Mouse (Mus musculus): ENCODE results near the gene Nanos3.
A peak's percentile ranks its signal among the peaks of the same experiment; 100 is the strongest.

Gene Nanos3

GRCm38 (mm10) chr8:84213277-84213676, 28.3 kb upstream of the Nanos3 start:
- H3K4me1 ChIP-seq (replicated peaks; ENCODE audit: low read depth, low read length) = peaks cover 49% of the 10 kb centered on the region
- no peaks in the 10 kb centered on the region for H3K27me3 ChIP-seq (ENCODE audit: insufficient read depth, low read length)
- H3K9me3 ChIP-seq (ENCODE audit: low read length) = no peaks in the 10 kb centered on the region
- H3K36me3 ChIP-seq (ENCODE audit: insufficient read depth, low read length) = peaks cover 92% of the 10 kb centered on the region
- TF ChIP-seq POU5F1 (IDR thresholded peaks at IDR 0.05; ENCODE audit: borderline replicate concordance, low read length) (no peak), CTCF (conservative IDR thresholded peaks at IDR 0.05; ENCODE audit: low read length) (no peak), NANOG (IDR thresholded peaks at IDR 0.05; ENCODE audit: borderline replicate concordance, low read length) (no peak)
- H3K4me3 ChIP-seq (replicated peaks; ENCODE audit: low read length) = no peak overlapping the region

- 0 out of 2 replicates have a peak overlapping the region, but pooled peaks have one; percentile 32 for H3K4me3 ChIP-seq (replicated peaks; ENCODE audit: low read length)
- no peak for TF ChIP-seq CTCF (conservative IDR thresholded peaks at IDR 0.05; ENCODE audit: low read length)
- TF ChIP-seq NANOG (IDR thresholded peaks at IDR 0.05; ENCODE audit: borderline replicate concordance, low read length) = no peak
- no peak for TF ChIP-seq POU5F1 (IDR thresholded peaks at IDR 0.05; ENCODE audit: borderline replicate concordance, low read length)
Observed at GRCm38 (mm10) chr8:84211881-84212563, 27.0 kb upstream of the Nanos3 start.

GRCm38 (mm10) chr8:84211202-84211601, 26.2 kb upstream of the Nanos3 start:
- Histone ChIP-seq H3K9me3 (ENCODE audit: low read length) (no peaks in the 10 kb centered on the region), H3K4me1 (replicated peaks; ENCODE audit: low read depth, low read length) (peaks cover 61% of the 10 kb centered on the region), H3K36me3 (ENCODE audit: insufficient read depth, low read length) (peaks cover 83% of the 10 kb centered on the region), H3K27me3 (ENCODE audit: insufficient read depth, low read length) (no peaks in the 10 kb centered on the region), H3K4me3 (replicated peaks; ENCODE audit: low read length) (no peak overlapping the region)
- no peak for TF ChIP-seq CTCF (conservative IDR thresholded peaks at IDR 0.05; ENCODE audit: low read length)
- no peak for TF ChIP-seq NANOG (IDR thresholded peaks at IDR 0.05; ENCODE audit: borderline replicate concordance, low read length)
- TF ChIP-seq POU5F1 (IDR thresholded peaks at IDR 0.05; ENCODE audit: borderline replicate concordance, low read length) = no peak

More at GRCm38 (mm10) chr8:84211881-84212563, 27.0 kb upstream of the Nanos3 start:
- H3K4me1 ChIP-seq (replicated peaks; ENCODE audit: low read depth, low read length) = peaks cover 57% of the 10 kb centered on the region
- H3K27me3 ChIP-seq (ENCODE audit: insufficient read depth, low read length) = no peaks in the 10 kb centered on the region
- H3K9me3 ChIP-seq (ENCODE audit: low read length) = no peaks in the 10 kb centered on the region
- peaks cover 86% of the 10 kb centered on the region for H3K36me3 ChIP-seq (ENCODE audit: insufficient read depth, low read length)

GRCm38 (mm10) chr8:84210167-84210791, 25.3 kb upstream of the Nanos3 start:
- Histone ChIP-seq H3K4me3 (replicated peaks; ENCODE audit: low read length) (peak overlapping the region; percentile 51; the same call in 1 of the 2 replicates), H3K9me3 (ENCODE audit: low read length) (no peaks in the 10 kb centered on the region)
- no peak for TF ChIP-seq POU5F1 (IDR thresholded peaks at IDR 0.05; ENCODE audit: borderline replicate concordance, low read length)
- TF ChIP-seq CTCF (conservative IDR thresholded peaks at IDR 0.05; ENCODE audit: low read length) = peak; percentile 72
- TF ChIP-seq NANOG (IDR thresholded peaks at IDR 0.05; ENCODE audit: borderline replicate concordance, low read length) = no peak

GRCm38 (mm10) chr8:84208381-84209380, 23.7 kb upstream of the Nanos3 start:
- H3K4me1 ChIP-seq (replicated peaks; ENCODE audit: low read depth, low read length) = peaks cover 76% of the 10 kb centered on the region
- H3K36me3 ChIP-seq (ENCODE audit: insufficient read depth, low read length) = peaks cover 74% of the 10 kb centered on the region
- TF ChIP-seq POU5F1 (IDR thresholded peaks at IDR 0.05; ENCODE audit: borderline replicate concordance, low read length) (no peak), NANOG (IDR thresholded peaks at IDR 0.05; ENCODE audit: borderline replicate concordance, low read length) (no peak), CTCF (conservative IDR thresholded peaks at IDR 0.05; ENCODE audit: low read length) (no peak)
- no peaks in the 10 kb centered on the region for H3K9me3 ChIP-seq (ENCODE audit: low read length)
- H3K4me3 ChIP-seq (replicated peaks; ENCODE audit: low read length) = peak overlapping the region; percentile 26; the same call in 1 of the 2 replicates
- no peaks in the 10 kb centered on the region for H3K27me3 ChIP-seq (ENCODE audit: insufficient read depth, low read length)

More at GRCm38 (mm10) chr8:84210167-84210791, 25.3 kb upstream of the Nanos3 start:
- peaks cover 83% of the 10 kb centered on the region for H3K36me3 ChIP-seq (ENCODE audit: insufficient read depth, low read length)
- H3K27me3 ChIP-seq (ENCODE audit: insufficient read depth, low read length) = no peaks in the 10 kb centered on the region
- peaks cover 69% of the 10 kb centered on the region for H3K4me1 ChIP-seq (replicated peaks; ENCODE audit: low read depth, low read length)

GRCm38 (mm10) chr8:84207811-84208210, 22.8 kb upstream of the Nanos3 start:
- Histone ChIP-seq H3K27me3 (ENCODE audit: insufficient read depth, low read length) (no peaks in the 10 kb centered on the region), H3K4me1 (replicated peaks; ENCODE audit: low read depth, low read length) (peaks cover 81% of the 10 kb centered on the region), H3K9me3 (ENCODE audit: low read length) (no peaks in the 10 kb centered on the region), H3K36me3 (ENCODE audit: insufficient read depth, low read length) (peaks cover 65% of the 10 kb centered on the region), H3K4me3 (replicated peaks; ENCODE audit: low read length) (peak overlapping the region; percentile 45)
- TF ChIP-seq POU5F1 (IDR thresholded peaks at IDR 0.05; ENCODE audit: borderline replicate concordance, low read length) (no peak), CTCF (conservative IDR thresholded peaks at IDR 0.05; ENCODE audit: low read length) (no peak), NANOG (IDR thresholded peaks at IDR 0.05; ENCODE audit: borderline replicate concordance, low read length) (no peak)

GRCm38 (mm10) chr8:84206666-84207065, 21.6 kb upstream of the Nanos3 start:
- H3K27me3 ChIP-seq (ENCODE audit: insufficient read depth, low read length) = peaks cover 5% of the 10 kb centered on the region
- no peaks in the 10 kb centered on the region for H3K9me3 ChIP-seq (ENCODE audit: low read length)
- no peak overlapping the region for H3K4me3 ChIP-seq (replicated peaks; ENCODE audit: low read length)
- H3K36me3 ChIP-seq (ENCODE audit: insufficient read depth, low read length) = peaks cover 62% of the 10 kb centered on the region
- H3K4me1 ChIP-seq (replicated peaks; ENCODE audit: low read depth, low read length) = peaks cover 82% of the 10 kb centered on the region
- TF ChIP-seq CTCF (conservative IDR thresholded peaks at IDR 0.05; ENCODE audit: low read length) (peak; percentile 21; the same call in 1 of the 2 replicates), NANOG (IDR thresholded peaks at IDR 0.05; ENCODE audit: borderline replicate concordance, low read length) (no peak)

GRCm38 (mm10) chr8:84205073-84205472, 20.1 kb upstream of the Nanos3 start:
- H3K9me3 ChIP-seq (ENCODE audit: low read length) = no peaks in the 10 kb centered on the region
- peaks cover 8% of the 10 kb centered on the region for H3K27me3 ChIP-seq (ENCODE audit: insufficient read depth, low read length)
- H3K4me1 ChIP-seq (replicated peaks; ENCODE audit: low read depth, low read length) = peaks cover 76% of the 10 kb centered on the region
- TF ChIP-seq NANOG (IDR thresholded peaks at IDR 0.05; ENCODE audit: borderline replicate concordance, low read length) (no peak), CTCF (conservative IDR thresholded peaks at IDR 0.05; ENCODE audit: low read length) (no peak), POU5F1 (IDR thresholded peaks at IDR 0.05; ENCODE audit: borderline replicate concordance, low read length) (no peak)
- H3K4me3 ChIP-seq (replicated peaks; ENCODE audit: low read length) = no peak overlapping the region
- peaks cover 51% of the 10 kb centered on the region for H3K36me3 ChIP-seq (ENCODE audit: insufficient read depth, low read length)

All from E14TG2a.4 (cell line).